Mouse (Mus musculus) MEL (cell line): Measurements from ENCODE around the gene Lgi2. TPM values are rescaled to one million over a fixed set of nuclear protein-coding genes. Genes with fewer than 3 reads are reported as not detected.

Source experiments
- DNase-seq: peaks from one replicate; pipeline ENCODE4 v3.0.0; 2011; ENCODE audit warnings: low read depth, low spot score
- H3K27ac ChIP-seq: 2 replicates; pipeline ENCODE4 v1.5.1; 2012; ENCODE audit warnings: low read depth, mild to moderate bottlenecking, control low read depth, low read length, moderate library complexity; ENCODE audit not compliant: control insufficient read depth
- H3K27me3 ChIP-seq, 2 experiments: fragments of 150-350 bp in 1 of 2; sonication (generic) in 1 of 2; 2 replicates each; pipeline ENCODE4 v1.6.1; 2012; ENCODE audit warnings: low read length in 2 of 2, mild to moderate bottlenecking in 2 of 2, improper control_type of control experiment in 1 of 2, moderate library complexity in 1 of 2; ENCODE audit not compliant: insufficient read depth in 2 of 2, control insufficient read depth in 1 of 2
- H3K36me3 ChIP-seq, 2 experiments: 2 replicates each; pipeline ENCODE4 v1.6.1; 2012 to 2014; ENCODE audit warnings: low read length in 2 of 2, improper control_type of control experiment in 1 of 2, inconsistent platforms in 1 of 2, mild to moderate bottlenecking in 1 of 2; ENCODE audit not compliant: insufficient read depth in 2 of 2, control insufficient read depth in 1 of 2
- H3K4me1 ChIP-seq, 2 experiments: fragments of 150-350 bp in 1 of 2; sonication (generic) in 1 of 2; 2 replicates each; pipeline ENCODE4 v1.6.1; 2012; ENCODE audit warnings: low read length in 2 of 2, improper control_type of control experiment in 1 of 2, mild to moderate bottlenecking in 1 of 2; ENCODE audit not compliant: insufficient read depth in 2 of 2, control insufficient read depth in 1 of 2
- H3K4me3 ChIP-seq, 2 experiments: fragments of 150-350 bp in 1 of 2; sonication (generic) in 1 of 2; 2 replicates each; pipeline ENCODE4 v1.5.1; 2012; ENCODE audit warnings: low read depth in 2 of 2, low read length in 2 of 2, mild to moderate bottlenecking in 2 of 2, moderate library complexity in 2 of 2, control low read depth in 1 of 2, improper control_type of control experiment in 1 of 2; ENCODE audit not compliant: control insufficient read depth in 1 of 2, insufficient read depth in 1 of 2
- H3K79me2 ChIP-seq: 2 replicates; pipeline ENCODE4 v1.6.1; 2012; ENCODE audit warnings: mild to moderate bottlenecking, low read length, moderate library complexity; ENCODE audit not compliant: control insufficient read depth, poor library complexity, insufficient read depth
- H3K9ac ChIP-seq: 2 replicates; pipeline ENCODE4 v1.6.1; 2012; ENCODE audit warnings: low read depth, mild to moderate bottlenecking, control low read depth, low read length, moderate library complexity; ENCODE audit not compliant: control insufficient read depth, poor library complexity, severe bottlenecking
- H3K9me3 ChIP-seq: fragments of 150-350 bp; sonication (generic); replicated peaks from 2 replicates; pipeline ENCODE4 v1.6.1; 2012; ENCODE audit warnings: mild to moderate bottlenecking, low read length, improper control_type of control experiment, moderate library complexity; ENCODE audit not compliant: insufficient read depth
- BHLHE40 ChIP-seq: IDR thresholded peaks from 2 replicates; pipeline ENCODE4 v1.6.1; 2012; ENCODE audit warnings: low read depth, mild to moderate bottlenecking, inconsistent platforms, low read length, improper control_type of control experiment, borderline replicate concordance
- CTCF ChIP-seq, 3 experiments: IDR thresholded peaks in 2 of 3; conservative IDR thresholded peaks in 1 of 3; 2 replicates each; pipeline ENCODE4 v1.5.1; 2011 to 2012; ENCODE audit warnings: low read length in 3 of 3, low read depth in 2 of 3, mild to moderate bottlenecking in 2 of 3, improper control_type of control experiment in 1 of 3, inconsistent platforms in 1 of 3, mixed read lengths in 1 of 3, moderate library complexity in 1 of 3; ENCODE audit not compliant: control insufficient read depth in 1 of 3, insufficient read depth in 1 of 3, poor library complexity in 1 of 3, severe bottlenecking in 1 of 3
- ELF1 ChIP-seq: IDR thresholded peaks from 2 replicates; pipeline ENCODE4 v1.6.1; 2014; ENCODE audit warnings: low read depth, mild to moderate bottlenecking, inconsistent platforms, low read length, improper control_type of control experiment, moderate library complexity
- ETS1 ChIP-seq: IDR thresholded peaks from 2 replicates; pipeline ENCODE4 v1.6.1; 2012; ENCODE audit warnings: low read depth, mild to moderate bottlenecking, inconsistent platforms, low read length, improper control_type of control experiment, moderate library complexity
- GATA1 ChIP-seq: IDR thresholded peaks from 2 replicates; pipeline ENCODE4 v1.6.1; 2011; ENCODE audit warnings: low read depth, low read length, improper control_type of control experiment
- HCFC1 ChIP-seq: IDR thresholded peaks from 2 replicates; pipeline ENCODE4 v1.6.1; 2012; ENCODE audit warnings: low read depth, mild to moderate bottlenecking, inconsistent platforms, low read length, improper control_type of control experiment, moderate library complexity
- MAX ChIP-seq: IDR thresholded peaks from 2 replicates; pipeline ENCODE4 v1.6.1; 2011; ENCODE audit warnings: low read length, improper control_type of control experiment
- MEF2A ChIP-seq: IDR thresholded peaks from 2 replicates; pipeline ENCODE4 v1.6.1; 2014; ENCODE audit warnings: low read depth, mild to moderate bottlenecking, inconsistent platforms, low read length, improper control_type of control experiment; ENCODE audit not compliant: poor library complexity, insufficient replicate concordance, severe bottlenecking; ENCODE audit errors: extremely low read depth
- MXI1 ChIP-seq: IDR thresholded peaks from 2 replicates; pipeline ENCODE4 v1.6.1; 2011; ENCODE audit warnings: mild to moderate bottlenecking, low read depth, low read length, improper control_type of control experiment
- NELFE ChIP-seq: IDR thresholded peaks from 2 replicates; pipeline ENCODE4 v1.6.1; 2011; ENCODE audit warnings: low read depth, low read length, improper control_type of control experiment
- POLR2AphosphoS2 ChIP-seq: IDR thresholded peaks from 2 replicates; pipeline ENCODE4 v1.6.1; 2011; ENCODE audit warnings: low read length, improper control_type of control experiment
- RAD21 ChIP-seq: IDR thresholded peaks from 2 replicates; pipeline ENCODE4 v1.6.1; 2011; ENCODE audit warnings: mild to moderate bottlenecking, low read depth, low read length, improper control_type of control experiment
- RCOR1 ChIP-seq: IDR thresholded peaks from 2 replicates; pipeline ENCODE4 v1.6.1; 2012; ENCODE audit warnings: low read depth, mild to moderate bottlenecking, inconsistent platforms, low read length, improper control_type of control experiment
- SMC3 ChIP-seq: IDR thresholded peaks from 2 replicates; pipeline ENCODE4 v1.6.1; 2011; ENCODE audit warnings: low read depth, low read length, improper control_type of control experiment
- TBP ChIP-seq: IDR thresholded peaks from 2 replicates; pipeline ENCODE4 v1.8.0; 2011; ENCODE audit warnings: low read depth, low read length, improper control_type of control experiment
- TCF12 ChIP-seq: IDR thresholded peaks from 2 replicates; pipeline ENCODE4 v1.6.1; 2014; ENCODE audit warnings: low read depth, mild to moderate bottlenecking, inconsistent platforms, low read length, improper control_type of control experiment, moderate library complexity
- ZKSCAN1 ChIP-seq: IDR thresholded peaks from 2 replicates; pipeline ENCODE4 v1.6.1; 2012; ENCODE audit warnings: low read depth, mild to moderate bottlenecking, inconsistent platforms, low read length, improper control_type of control experiment, moderate library complexity
- polyA plus RNA-seq, 2 experiments: library from polyadenylated mRNA; stranded (reverse) in 1 of 2; unstranded in 1 of 2; fragments of >175 nt in 1 of 2; fragments of >200 nt in 1 of 2; gene quantifications; 2 replicates each; pipeline versions ENCODE4 v1.2.1 to v1.2.4; 2012; ENCODE audit warnings: low replicate concordance in 2 of 2, low read depth in 1 of 2; ENCODE audit not compliant: insufficient read length in 2 of 2, insufficient read depth in 1 of 2, missing spikeins in 1 of 2
- total RNA-seq: library from RNA; depleted of rRNA; stranded (reverse); fragments of 300-350 nt; gene quantifications from 2 replicates; pipeline ENCODE4 v1.2.3, GENCODE M21; 2012

Gene Lgi2
- total and polyA plus RNA-seq, 3 experiments, result not detected

DNA sequence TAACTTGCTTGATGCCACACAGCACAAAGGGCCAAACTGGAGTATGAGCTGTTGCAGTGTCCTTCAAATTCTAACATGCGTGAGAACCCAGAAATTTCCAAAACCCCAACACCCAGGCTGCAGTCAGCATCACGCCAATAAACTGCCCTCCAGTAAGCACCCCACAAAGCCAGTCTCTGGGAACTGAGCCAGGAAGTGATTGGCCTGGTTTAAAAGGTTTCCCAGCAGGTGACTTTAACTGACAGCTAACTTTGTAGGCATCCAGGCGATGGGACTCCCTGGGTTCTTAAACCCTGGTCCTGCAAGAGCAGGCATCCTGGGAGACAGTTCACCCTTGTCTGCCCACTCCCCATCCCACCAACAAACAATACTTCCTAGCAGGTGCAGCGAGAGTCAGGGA, 44.0 kb upstream of the Lgi2 start:
- Histone ChIP-seq H3K79me2 (no peaks in the 10 kb centered on the region), H3K9me3 (no peaks in the 10 kb centered on the region), H3K4me3 (no peak overlapping the region), H3K27ac (no peak overlapping the region), H3K9ac (no peak overlapping the region), H3K36me3 (no peaks in the 10 kb centered on the region), H3K27me3 (no peaks in the 10 kb centered on the region), H3K4me1 (no peaks in the 10 kb centered on the region)
- no peak for DNase-seq
- TF ChIP-seq ETS1 (no peak), TCF12 (no peak), POLR2AphosphoS2 (no peak), GATA1 (no peak), MEF2A (no peak), HCFC1 (no peak), MAX (no peak), RAD21 (no peak)

DNA sequence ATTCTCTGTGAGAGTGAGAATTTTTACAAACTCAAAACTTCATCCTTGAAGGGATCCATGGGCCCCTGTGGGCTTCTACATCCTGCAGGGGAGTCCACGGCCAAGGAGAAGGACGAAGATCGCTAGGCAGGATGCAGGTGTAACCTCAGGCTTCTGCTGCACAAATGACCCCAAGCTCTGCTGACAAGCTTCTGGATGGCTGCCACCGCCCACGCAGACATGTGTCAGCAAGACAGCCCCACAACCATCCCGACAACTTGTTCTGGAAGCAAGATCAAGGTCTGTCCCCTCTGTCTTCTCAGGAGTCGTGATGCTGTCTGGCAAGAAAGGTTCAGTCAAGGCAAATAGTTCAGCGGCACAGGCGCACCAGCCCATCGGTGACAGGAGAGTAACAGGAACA, 43.4 kb upstream of the Lgi2 start:
- DNase-seq, result no peak
- no peaks in the 10 kb centered on the region for H3K9me3 ChIP-seq
- H3K27me3 ChIP-seq, result no peaks in the 10 kb centered on the region; a peak in 1 of 4 replicates
- H3K4me1 ChIP-seq, result no peaks in the 10 kb centered on the region
- H3K27ac ChIP-seq, result no peak overlapping the region
- no peaks in the 10 kb centered on the region for H3K36me3 ChIP-seq
- no peak overlapping the region for H3K9ac ChIP-seq
- no peaks in the 10 kb centered on the region for H3K79me2 ChIP-seq
- H3K4me3 ChIP-seq, result no peak overlapping the region
- no peak for TF ChIP-seq ELF1
- no peak for TF ChIP-seq CTCF (IDR thresholded peaks at IDR 0.05 in 2 of 3, conservative IDR thresholded peaks at IDR 0.05 in 1 of 3; ENCODE audit: control insufficient read depth in 1 of 3, insufficient read depth in 1 of 3, low read depth in 2 of 3, low read length in 3 of 3, poor library complexity in 1 of 3, severe bottlenecking in 1 of 3)
- no peak for TF ChIP-seq MAX
- TF ChIP-seq ZKSCAN1, result no peak
- no peak for TF ChIP-seq BHLHE40
- TF ChIP-seq MXI1, result no peak
- TF ChIP-seq SMC3, result no peak
- TF ChIP-seq TCF12, result no peak
- no peak for TF ChIP-seq TBP
- no peak for TF ChIP-seq RCOR1
- TF ChIP-seq NELFE, result no peak
